Mouse (Mus musculus) lung, postnatal 0 days (tissue): ENCODE data around the gene Ccdc82. TPM values are rescaled to one million over a fixed set of nuclear protein-coding genes. Genes with fewer than 3 reads are reported as not detected.
A peak's percentile ranks its signal among the peaks of the same experiment; 100 is the strongest.

Experiments used
- ATAC-seq: fragments of 200-750 bp; cut with Nextera tagmentation; 2 replicates; pipeline ENCODE4 v1.8.0; 2017; ENCODE audit warnings: moderate library complexity
- DNase-seq: peaks from one replicate; pipeline ENCODE4 v3.0.0-alpha.2; 2016; ENCODE audit warnings: low spot score
- H3K27ac ChIP-seq: fragments of 300-500 bp; sonication (generic); 2 replicates; pipeline ENCODE4 v1.5.1; 2014; ENCODE audit warnings: antibody characterized with exemption, mild to moderate bottlenecking, low read length, mixed read lengths
- H3K27me3 ChIP-seq: fragments of 300-500 bp; sonication (generic); replicated peaks from 2 replicates; pipeline ENCODE4 v1.6.1; 2014; ENCODE audit warnings: low read length, mixed read lengths; ENCODE audit not compliant: insufficient read depth
- H3K36me3 ChIP-seq: fragments of 300-500 bp; sonication (generic); 2 replicates; pipeline ENCODE4 v1.6.1; 2014; ENCODE audit warnings: low read length, mixed read lengths; ENCODE audit not compliant: insufficient read depth
- H3K4me1 ChIP-seq: fragments of 300-500 bp; sonication (generic); 2 replicates; pipeline ENCODE4 v1.6.1; 2014; ENCODE audit warnings: antibody characterized with exemption, low read depth, low read length, mixed read lengths; ENCODE audit not compliant: insufficient read depth
- H3K4me2 ChIP-seq: fragments of 300-500 bp; sonication (generic); replicated peaks from 2 replicates; pipeline ENCODE4 v1.6.1; 2014; ENCODE audit warnings: low read depth, mild to moderate bottlenecking, low read length, moderate library complexity, mixed read lengths
- H3K4me3 ChIP-seq: fragments of 300-500 bp; sonication (generic); 2 replicates; pipeline ENCODE4 v1.5.1; 2014; ENCODE audit warnings: low read depth, low read length
- H3K9ac ChIP-seq: fragments of 300-500 bp; sonication (generic); replicated peaks from 2 replicates; pipeline ENCODE4 v1.6.1; 2014; ENCODE audit warnings: low read depth, mild to moderate bottlenecking
- H3K9me3 ChIP-seq: fragments of 300-500 bp; sonication (generic); 2 replicates; pipeline ENCODE4 v1.6.1; 2016; ENCODE audit warnings: low read length, mixed read lengths
- CTCF ChIP-seq: IDR thresholded peaks from 2 replicates; pipeline ENCODE4 v1.5.1; 2016; ENCODE audit warnings: antibody characterized with exemption, mild to moderate bottlenecking
- EP300 ChIP-seq: IDR thresholded peaks from 2 replicates; pipeline ENCODE4 v1.6.1; 2016; ENCODE audit warnings: antibody characterized with exemption, mild to moderate bottlenecking, control low read depth
- WGBS: fragments of 180-500 bp; shearing (Covaris S2); extraction: QIAGEN DNeasy Blood & Tissue Kit; methylation state at CpG from one replicate; pipeline ENCODE4 v1.1.7; 2014; 5-methylcytosine and 5-hydroxymethylcytosine counted together
- polyA plus RNA-seq: library from polyadenylated mRNA; unstranded; fragments of >200 nt; fragmentation: Nextera tagmentation; extraction: Ambion mirVana; gene quantifications from 2 replicates; pipeline ENCODE4 v1.2.1, GENCODE M21; 2015

Ccdc82 gene
- polyA plus RNA-seq, 1 experiment from 2014 or later = 7.4 TPM

- Histone ChIP-seq H3K4me2 (no peak overlapping the region), H3K4me1 (no peaks in the 10 kb centered on the region), H3K9me3 (no peaks in the 10 kb centered on the region), H3K36me3 (no peaks in the 10 kb centered on the region), H3K27ac (no peak overlapping the region), H3K4me3 (no peak overlapping the region), H3K9ac (no peak overlapping the region), H3K27me3 (no peaks in the 10 kb centered on the region)
- ATAC-seq (no peak), DNase-seq (no peak)
- 7% methylated on average over 4 of the region's 4 CpGs for WGBS
- TF ChIP-seq EP300 (no peak), CTCF (no peak)
These were observed 16.2 kb upstream of the Ccdc82 start for GRCm38 (mm10) chr9:13230553-13230952.

GRCm38 (mm10) chr9:13231545-13232216 lies 15.1 kb upstream of the Ccdc82 start:
- H3K27me3 ChIP-seq = no peaks in the 10 kb centered on the region
- H3K27ac ChIP-seq = no peak overlapping the region
- no peaks in the 10 kb centered on the region for H3K4me1 ChIP-seq
- no peak overlapping the region for H3K4me2 ChIP-seq
- 15% methylated on average over 5 of the region's 5 CpGs for WGBS
- no peak overlapping the region for H3K9ac ChIP-seq
- DNase-seq (peak; percentile 78), ATAC-seq (no peak)
- no peaks in the 10 kb centered on the region for H3K9me3 ChIP-seq
- no peaks in the 10 kb centered on the region for H3K36me3 ChIP-seq
- TF ChIP-seq CTCF (peak; percentile 85), EP300 (no peak)
- H3K4me3 ChIP-seq = no peak overlapping the region

- no peak for TF ChIP-seq EP300
- peak; percentile 64 for TF ChIP-seq CTCF
- Histone ChIP-seq H3K4me3 (no peak overlapping the region), H3K27me3 (no peaks in the 10 kb centered on the region), H3K36me3 (no peaks in the 10 kb centered on the region), H3K4me2 (no peak overlapping the region), H3K4me1 (peaks cover 8% of the 10 kb centered on the region; the same call in 1 of the 2 replicates), H3K27ac (no peak overlapping the region), H3K9me3 (no peaks in the 10 kb centered on the region), H3K9ac (no peak overlapping the region)
- ATAC-seq (no peak), DNase-seq (peak; percentile 61)
These were observed 4.4 kb upstream of the Ccdc82 start for GRCm38 (mm10) chr9:13242321-13242720.

- peak within 1 kb of the TSS; percentile 57 for H3K4me2 ChIP-seq
These were observed 1.3 kb upstream of the Ccdc82 start, which contains the start of gene Jrkl for GRCm38 (mm10) chr9:13245481-13245880. Gene Jrkl (minus strand): TSS chr9:13245829.

GRCm38 (mm10) chr9:13248104-13248503 lies 1.3 kb downstream of the Ccdc82 start:
- Histone ChIP-seq H3K4me2 (no peak overlapping the region), H3K27me3 (no peaks in the 10 kb centered on the region), H3K9me3 (no peaks in the 10 kb centered on the region), H3K4me1 (peaks cover 12% of the 10 kb centered on the region; the same call in 1 of the 2 replicates), H3K9ac (no peak overlapping the region), H3K27ac (no peak overlapping the region), H3K36me3 (peaks cover 6% of the 10 kb centered on the region; the same call in 1 of the 2 replicates), H3K4me3 (no peak overlapping the region)
- 86% methylated on average over 4 of the region's 4 CpGs for WGBS
- DNase-seq = no peak
- no peak for TF ChIP-seq EP300
- TF ChIP-seq CTCF = no peak
- no peak for ATAC-seq

More at GRCm38 (mm10) chr9:13245481-13245880, 1.3 kb upstream of the Ccdc82 start, which contains the start of gene Jrkl:
- Histone ChIP-seq H3K27ac (peak within 1 kb of the TSS; percentile 87), H3K36me3 (no peaks in the 10 kb centered on the region), H3K9ac (peak within 1 kb of the TSS; percentile 40), H3K9me3 (no peaks in the 10 kb centered on the region), H3K27me3 (no peaks in the 10 kb centered on the region), H3K4me3 (peak within 1 kb of the TSS; percentile 45), H3K4me1 (peaks cover 12% of the 10 kb centered on the region; the same call in 1 of the 2 replicates)
- TF ChIP-seq EP300 (no peak), CTCF (no peak)
- 7% methylated on average over 10 of the region's 10 CpGs for WGBS
- DNase-seq (peak; percentile 74), ATAC-seq (peak; percentile 16; the same call in 1 of the 2 replicates)

GRCm38 (mm10) chr9:13251251-13251650 lies 4.5 kb downstream of the Ccdc82 start:
- H3K4me2 ChIP-seq = no peak overlapping the region
- peaks cover 6% of the 10 kb centered on the region; the same call in 1 of the 2 replicates for H3K4me1 ChIP-seq
- no peaks in the 10 kb centered on the region for H3K9me3 ChIP-seq
- H3K4me3 ChIP-seq = no peak overlapping the region
- no peak for ATAC-seq
- no peak for TF ChIP-seq EP300
- TF ChIP-seq CTCF = no peak
- DNase-seq = no peak
- H3K36me3 ChIP-seq = peaks cover 6% of the 10 kb centered on the region; the same call in 1 of the 2 replicates
- no peak overlapping the region for H3K9ac ChIP-seq
- H3K27ac ChIP-seq = no peak overlapping the region
- no peaks in the 10 kb centered on the region for H3K27me3 ChIP-seq
- WGBS = 68% methylated on average over 2 of the region's 2 CpGs
